Mouse (Mus musculus): Measurements from ENCODE around the gene Rps6ka1. TPM values are rescaled to one million over a fixed set of nuclear protein-coding genes. Genes with fewer than 3 reads are reported as not detected.
"Not testable (repeated sequence)": the region's sequence is repeated elsewhere in the genome, so short reads cannot be mapped to it uniquely, and the experiment has no call there.

The Rps6ka1 gene
- polyA plus RNA-seq, 1 experiment from 2014 or later = 38.5 TPM

DNA sequence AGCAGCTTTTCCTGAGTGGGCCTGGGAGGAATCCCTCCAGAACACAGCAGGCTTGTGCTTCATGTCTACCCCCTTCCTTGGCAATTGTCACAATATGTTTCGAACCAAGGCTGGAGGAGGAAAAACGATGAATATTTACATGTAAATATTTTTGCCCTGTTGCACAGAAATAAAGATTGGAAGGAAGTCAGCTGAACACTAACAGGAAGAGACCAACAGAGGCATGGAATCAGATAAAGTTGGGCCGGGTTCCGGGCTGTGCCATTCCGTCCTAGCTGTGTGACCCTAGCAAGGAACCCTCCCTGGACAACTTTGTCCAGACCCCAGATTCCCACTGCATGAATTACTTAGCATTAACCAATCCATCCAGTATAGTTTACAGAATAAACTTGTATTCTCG lies 20.5 kb upstream of the Rps6ka1 start:
- WGBS = 90% methylated on average over 6 of the region's 6 CpGs
- no peak overlapping the region for H3K4me2 ChIP-seq (replicated peaks)
- no peak overlapping the region for H3K27ac ChIP-seq (replicated peaks)
- H3K27me3 ChIP-seq = no peaks in the 10 kb centered on the region
- no peaks in the 10 kb centered on the region for H3K9me3 ChIP-seq (replicated peaks)
- 0 out of 2 replicates have a peak, but pooled peaks cover 6% of the 10 kb centered on the region for H3K4me1 ChIP-seq
- H3K9ac ChIP-seq = no peak overlapping the region
- no peak overlapping the region for H3K4me3 ChIP-seq (replicated peaks)
- no peak for ATAC-seq (ENCODE audit: insufficient number of reproducible peaks, low FRiP score, low TSS enrichment, low read depth)
- no peaks in the 10 kb centered on the region for H3K36me3 ChIP-seq

DNA sequence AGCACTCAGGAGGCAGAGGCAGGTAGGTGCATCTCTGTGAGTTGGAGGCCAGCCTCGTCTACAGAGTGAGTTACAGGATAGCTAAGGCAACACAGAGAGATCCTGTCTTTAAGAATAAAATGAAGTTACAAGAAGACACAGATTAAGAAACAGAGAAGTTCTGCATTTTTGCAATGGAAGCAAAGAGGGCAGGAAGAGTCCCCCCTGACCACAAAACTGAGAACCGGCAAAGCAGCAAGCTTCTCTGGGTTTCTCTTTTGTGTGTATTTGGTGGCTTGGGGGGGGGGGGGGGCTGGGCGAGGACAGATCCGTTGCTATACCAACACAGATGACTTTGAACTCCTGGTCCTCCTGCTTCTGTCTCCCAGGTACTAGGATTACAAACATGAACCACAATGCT lies 19.5 kb upstream of the Rps6ka1 start:
- no peak overlapping the region for H3K27ac ChIP-seq (replicated peaks)
- ATAC-seq (ENCODE audit: insufficient number of reproducible peaks, low FRiP score, low TSS enrichment, low read depth) = no peak
- 47% methylated on average over 4 of the region's 4 CpGs for WGBS

DNA sequence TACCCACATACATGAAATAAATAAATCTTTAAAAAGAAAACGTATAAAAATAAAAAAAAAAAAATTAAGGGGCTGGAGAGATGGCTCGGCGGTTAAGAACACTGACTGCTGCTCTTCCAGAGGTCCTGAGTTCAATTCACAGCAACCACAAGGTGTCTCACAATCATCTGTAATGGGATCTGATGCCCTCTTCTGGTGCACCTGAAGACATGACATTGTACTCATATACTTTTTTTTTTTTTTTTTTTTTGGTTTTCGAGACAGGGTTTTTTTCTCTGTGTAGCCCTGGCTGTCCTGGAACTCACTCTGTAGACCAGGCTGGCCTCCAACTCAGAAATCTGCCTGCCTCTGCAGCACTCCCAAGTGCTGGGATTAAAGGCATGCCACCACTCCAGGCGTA lies 18.7 kb upstream of the Rps6ka1 start:
- not testable (repeated sequence) for H3K9ac ChIP-seq; H3K27me3 ChIP-seq; ATAC-seq (ENCODE audit: insufficient number of reproducible peaks, low FRiP score, low TSS enrichment, low read depth); H3K9me3 ChIP-seq (replicated peaks); H3K4me1 ChIP-seq; H3K27ac ChIP-seq (replicated peaks); H3K36me3 ChIP-seq; H3K4me3 ChIP-seq (replicated peaks); H3K4me2 ChIP-seq (replicated peaks)
- WGBS = 91% methylated on average over 5 of the region's 5 CpGs

More for the DNA sequence above, 19.5 kb upstream of the Rps6ka1 start:
- Histone ChIP-seq H3K9ac (no peak overlapping the region), H3K4me2 (replicated peaks) (no peak overlapping the region), H3K9me3 (replicated peaks) (no peaks in the 10 kb centered on the region), H3K4me3 (replicated peaks) (no peak overlapping the region), H3K27me3 (no peaks in the 10 kb centered on the region), H3K4me1 (0 out of 2 replicates have a peak, but pooled peaks cover 6% of the 10 kb centered on the region), H3K36me3 (no peaks in the 10 kb centered on the region)

DNA sequence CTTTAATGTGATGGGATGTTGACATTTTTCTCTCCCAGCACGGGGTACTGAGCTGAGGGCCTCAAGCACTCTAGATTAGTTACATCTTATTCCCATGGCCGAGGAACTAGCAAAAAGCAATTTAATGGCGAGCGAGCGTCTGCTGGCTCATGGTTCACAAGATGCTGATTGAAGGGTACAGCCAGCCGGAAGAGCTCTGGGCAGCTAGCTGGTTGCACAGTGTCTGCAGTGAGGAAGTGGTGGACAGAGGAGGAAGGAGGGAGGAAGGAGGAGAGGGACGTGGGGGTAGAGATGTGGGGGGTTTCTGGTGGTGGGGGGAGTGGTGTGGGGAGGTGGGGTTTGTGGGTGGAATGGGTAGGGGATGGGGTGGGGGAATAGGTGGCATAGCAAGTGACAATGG lies 17.6 kb upstream of the Rps6ka1 start:
- no peak overlapping the region for H3K4me3 ChIP-seq (replicated peaks)
- H3K9me3 ChIP-seq (replicated peaks) = no peaks in the 10 kb centered on the region
- WGBS = 66% methylated on average over 7 of the region's 7 CpGs
- no peaks in the 10 kb centered on the region for H3K27me3 ChIP-seq
- ATAC-seq (ENCODE audit: insufficient number of reproducible peaks, low FRiP score, low TSS enrichment, low read depth) = no peak
- no peaks in the 10 kb centered on the region for H3K36me3 ChIP-seq
- H3K27ac ChIP-seq (replicated peaks) = no peak overlapping the region
- H3K4me1 ChIP-seq = 0 out of 2 replicates have a peak, but pooled peaks cover 4% of the 10 kb centered on the region
- no peak overlapping the region for H3K4me2 ChIP-seq (replicated peaks)
- H3K9ac ChIP-seq = no peak overlapping the region

DNA sequence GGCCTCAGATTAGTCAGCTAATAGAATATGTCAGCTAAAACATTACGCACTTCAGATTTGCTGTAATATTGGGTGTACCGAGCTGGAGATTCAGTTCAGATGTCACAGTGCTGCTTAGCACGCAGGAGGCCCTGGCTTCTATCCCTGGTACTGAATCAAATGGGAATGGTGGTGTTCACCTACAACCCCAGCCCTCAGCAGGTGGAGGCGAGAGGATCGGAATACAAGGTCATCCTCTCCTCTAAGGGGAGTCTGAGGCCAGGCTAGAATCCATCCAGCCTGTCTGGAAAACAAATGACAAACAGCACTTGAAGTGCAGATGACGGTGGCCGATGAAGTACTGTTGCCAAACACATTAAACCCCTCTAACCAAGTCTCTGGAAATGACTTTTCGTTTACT lies 16.7 kb upstream of the Rps6ka1 start:
- ATAC-seq (ENCODE audit: insufficient number of reproducible peaks, low FRiP score, low TSS enrichment, low read depth) = no peak
- no peak overlapping the region for H3K9ac ChIP-seq

DNA sequence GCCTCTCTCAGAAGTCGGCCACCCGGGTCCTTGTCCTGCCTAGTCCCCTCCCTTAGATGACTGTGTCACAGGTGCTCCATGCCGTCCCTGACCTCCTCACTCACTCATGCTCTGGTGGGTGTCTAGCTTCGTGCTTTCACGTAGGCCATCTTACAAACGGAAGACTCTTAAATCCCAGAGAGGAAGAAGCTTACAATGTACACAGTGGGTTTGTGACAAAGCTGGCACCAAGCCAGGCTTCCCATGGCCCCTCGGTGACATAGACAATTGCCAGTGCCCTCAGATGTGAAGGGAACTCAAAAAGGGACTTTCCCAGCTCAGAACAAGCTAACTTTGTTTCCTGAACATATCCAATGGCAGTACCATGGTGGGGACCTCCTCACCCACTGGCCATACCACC lies 15.8 kb upstream of the Rps6ka1 start:
- H3K9me3 ChIP-seq (replicated peaks) = no peaks in the 10 kb centered on the region
- H3K4me1 ChIP-seq = peaks cover 5% of the 10 kb centered on the region
- 82% methylated on average over 7 of the region's 7 CpGs for WGBS
- H3K27ac ChIP-seq (replicated peaks) = no peak overlapping the region
- H3K27me3 ChIP-seq = no peaks in the 10 kb centered on the region
- H3K9ac ChIP-seq = no peak overlapping the region
- H3K4me2 ChIP-seq (replicated peaks) = no peak overlapping the region
- H3K36me3 ChIP-seq = no peaks in the 10 kb centered on the region
- ATAC-seq (ENCODE audit: insufficient number of reproducible peaks, low FRiP score, low TSS enrichment, low read depth) = no peak
- H3K4me3 ChIP-seq (replicated peaks) = no peak overlapping the region

More for the DNA sequence above, 16.7 kb upstream of the Rps6ka1 start:
- no peaks in the 10 kb centered on the region for H3K9me3 ChIP-seq (replicated peaks)
- no peak overlapping the region for H3K27ac ChIP-seq (replicated peaks)
- no peak overlapping the region for H3K4me2 ChIP-seq (replicated peaks)
- WGBS = 77% methylated on average over 8 of the region's 8 CpGs
- H3K36me3 ChIP-seq = no peaks in the 10 kb centered on the region
- H3K27me3 ChIP-seq = no peaks in the 10 kb centered on the region
- no peak overlapping the region for H3K4me3 ChIP-seq (replicated peaks)
- no peaks in the 10 kb centered on the region for H3K4me1 ChIP-seq

DNA sequence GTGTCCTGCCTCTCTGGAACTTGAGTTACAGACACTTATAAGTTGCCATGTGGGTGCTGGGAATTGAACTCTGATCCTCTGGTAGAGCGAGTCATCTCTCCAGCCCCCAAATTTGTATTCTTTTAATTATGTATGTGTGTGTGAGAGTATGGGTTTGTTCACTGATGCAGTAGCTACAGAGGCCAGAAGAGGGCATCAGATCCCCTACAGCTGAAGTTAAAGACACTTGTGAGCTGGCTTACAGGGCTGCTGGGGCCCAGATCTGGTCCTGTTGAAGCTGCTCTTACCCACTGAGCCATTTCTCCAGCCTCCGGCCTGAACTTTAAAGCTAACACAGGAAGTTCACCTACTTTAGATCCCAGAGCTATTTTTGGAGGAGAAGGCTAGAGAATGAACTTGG lies 14.9 kb upstream of the Rps6ka1 start:
- H3K9me3 ChIP-seq (replicated peaks) = no peaks in the 10 kb centered on the region
- H3K9ac ChIP-seq = no peak overlapping the region
- no peaks in the 10 kb centered on the region for H3K27me3 ChIP-seq
- H3K4me2 ChIP-seq (replicated peaks) = no peak overlapping the region
- no peaks in the 10 kb centered on the region for H3K36me3 ChIP-seq
- 89% methylated on average over 2 of the region's 2 CpGs for WGBS
- peaks cover 10% of the 10 kb centered on the region for H3K4me1 ChIP-seq
- no peak overlapping the region for H3K4me3 ChIP-seq (replicated peaks)
- H3K27ac ChIP-seq (replicated peaks) = no peak overlapping the region
- ATAC-seq (ENCODE audit: insufficient number of reproducible peaks, low FRiP score, low TSS enrichment, low read depth) = no peak

DNA sequence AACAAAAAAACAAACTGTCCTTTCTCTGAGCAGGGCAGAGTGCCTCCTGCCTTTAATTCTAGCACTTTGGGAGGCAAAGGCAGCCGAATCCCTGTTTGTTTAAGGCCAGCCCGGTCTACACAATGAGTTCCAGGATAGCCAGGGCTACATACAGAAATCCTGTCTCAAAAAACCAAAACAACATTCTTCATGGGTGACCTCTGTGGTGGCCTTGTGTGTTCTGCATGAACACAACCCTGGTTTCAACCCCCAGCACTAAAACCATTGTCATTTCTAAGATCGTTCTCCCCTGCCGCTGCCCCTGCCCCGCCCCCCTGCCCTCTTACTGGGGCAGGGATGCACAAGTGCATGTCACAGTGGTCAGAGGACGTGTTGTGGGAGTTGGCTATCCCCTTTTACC lies 13.3 kb upstream of the Rps6ka1 start:
- Histone ChIP-seq H3K36me3 (no peaks in the 10 kb centered on the region), H3K9ac (no peak overlapping the region), H3K27me3 (no peaks in the 10 kb centered on the region), H3K4me2 (replicated peaks) (no peak overlapping the region), H3K9me3 (replicated peaks) (no peaks in the 10 kb centered on the region), H3K27ac (replicated peaks) (no peak overlapping the region), H3K4me1 (peaks cover 10% of the 10 kb centered on the region), H3K4me3 (replicated peaks) (no peak overlapping the region)
- ATAC-seq (ENCODE audit: insufficient number of reproducible peaks, low FRiP score, low TSS enrichment, low read depth) = no peak
- 78% methylated on average over 6 of the region's 6 CpGs for WGBS

DNA sequence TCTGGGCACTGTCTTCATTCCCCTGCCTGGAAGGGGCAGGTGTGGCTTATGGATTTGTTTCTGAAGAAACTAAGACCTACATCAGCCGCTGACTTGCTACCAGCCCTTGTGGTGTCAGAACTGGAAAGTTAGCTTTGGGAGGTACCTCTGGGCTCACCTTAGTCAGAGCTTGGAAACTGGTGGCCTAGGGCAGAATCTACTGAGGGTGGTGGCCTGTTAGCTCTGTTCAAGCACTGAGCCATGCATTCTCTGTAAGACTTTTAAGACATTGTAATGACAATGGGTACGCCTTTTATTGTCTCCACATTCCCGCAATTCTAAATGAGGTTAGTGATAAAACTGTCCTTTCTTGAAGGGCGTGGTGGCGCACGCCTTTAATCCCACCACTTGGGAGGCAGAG lies 12.8 kb upstream of the Rps6ka1 start:
- H3K36me3 ChIP-seq = no peaks in the 10 kb centered on the region
- H3K27ac ChIP-seq (replicated peaks) = no peak overlapping the region
- H3K27me3 ChIP-seq = no peaks in the 10 kb centered on the region
- no peaks in the 10 kb centered on the region for H3K9me3 ChIP-seq (replicated peaks)
- no peak overlapping the region for H3K4me3 ChIP-seq (replicated peaks)
- ATAC-seq (ENCODE audit: insufficient number of reproducible peaks, low FRiP score, low TSS enrichment, low read depth) = no peak
- no peak overlapping the region for H3K9ac ChIP-seq
- H3K4me1 ChIP-seq = peaks cover 10% of the 10 kb centered on the region
- H3K4me2 ChIP-seq (replicated peaks) = no peak overlapping the region
- WGBS = 90% methylated on average over 6 of the region's 6 CpGs

DNA sequence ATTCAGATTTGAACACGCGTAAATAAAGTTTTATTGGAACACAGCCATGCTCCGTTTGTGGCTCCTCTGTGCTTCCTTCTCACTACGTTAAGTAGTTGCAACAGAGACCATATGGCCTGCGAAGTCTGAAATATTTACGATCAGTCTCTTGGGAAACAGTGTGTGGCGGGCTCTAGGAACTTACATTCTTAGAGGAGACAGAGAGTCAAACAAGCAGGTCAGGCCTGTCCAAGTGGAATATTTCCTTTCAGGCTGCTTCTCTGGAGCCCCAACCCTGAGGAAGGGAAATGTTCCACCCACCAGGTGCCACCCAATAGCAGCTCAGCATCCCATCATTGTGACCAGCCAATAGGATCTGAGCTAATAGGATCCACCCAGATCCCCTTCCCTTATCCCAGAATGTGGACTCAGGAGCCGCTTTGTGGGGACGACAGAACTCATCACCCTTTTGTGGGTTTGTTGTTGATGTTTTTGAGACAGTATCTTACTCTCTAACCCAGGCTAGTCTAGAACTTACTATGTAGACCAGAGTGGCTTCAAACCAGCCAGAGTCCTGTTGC lies 11.7 kb upstream of the Rps6ka1 start:
- no peak overlapping the region for H3K4me2 ChIP-seq (replicated peaks)
- no peaks in the 10 kb centered on the region for H3K9me3 ChIP-seq (replicated peaks)
- no peaks in the 10 kb centered on the region for H3K36me3 ChIP-seq
- no peaks in the 10 kb centered on the region for H3K27me3 ChIP-seq
- peaks cover 10% of the 10 kb centered on the region for H3K4me1 ChIP-seq
- H3K9ac ChIP-seq = no peak overlapping the region
- H3K4me3 ChIP-seq (replicated peaks) = no peak overlapping the region
- 59% methylated on average over 9 of the region's 9 CpGs for WGBS
- ATAC-seq (ENCODE audit: insufficient number of reproducible peaks, low FRiP score, low TSS enrichment, low read depth) = no peak
- H3K27ac ChIP-seq (replicated peaks) = no peak overlapping the region

DNA sequence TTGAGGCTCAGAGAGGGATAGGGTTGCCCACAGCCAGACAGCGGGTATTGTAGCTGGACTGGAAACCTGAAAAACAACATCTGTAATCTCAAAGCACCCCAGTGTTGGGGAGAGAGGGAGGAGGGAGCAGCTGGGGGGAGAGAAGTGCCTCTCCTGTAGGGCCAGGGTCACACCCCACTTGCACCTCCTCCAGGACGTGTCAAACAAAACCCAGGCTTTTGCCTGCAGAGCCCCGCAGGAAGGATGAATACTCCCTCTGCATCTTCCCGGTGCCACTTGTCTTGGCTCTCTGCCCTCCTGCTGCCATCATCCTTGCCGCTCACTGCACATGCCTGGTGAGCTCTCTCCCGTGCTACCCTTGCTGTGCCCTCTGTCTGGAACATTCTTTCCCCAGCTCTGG lies 10.6 kb upstream of the Rps6ka1 start:
- Histone ChIP-seq H3K4me1 (peaks cover 10% of the 10 kb centered on the region), H3K36me3 (no peaks in the 10 kb centered on the region), H3K4me3 (replicated peaks) (no peak overlapping the region), H3K9me3 (replicated peaks) (no peaks in the 10 kb centered on the region), H3K4me2 (replicated peaks) (0 out of 2 replicates have a peak overlapping the region, but pooled peaks have one; percentile 8), H3K9ac (no peak overlapping the region), H3K27me3 (no peaks in the 10 kb centered on the region), H3K27ac (replicated peaks) (no peak overlapping the region)
- ATAC-seq (ENCODE audit: insufficient number of reproducible peaks, low FRiP score, low TSS enrichment, low read depth) = no peak
- WGBS = 14% methylated on average over 6 of the region's 6 CpGs

DNA sequence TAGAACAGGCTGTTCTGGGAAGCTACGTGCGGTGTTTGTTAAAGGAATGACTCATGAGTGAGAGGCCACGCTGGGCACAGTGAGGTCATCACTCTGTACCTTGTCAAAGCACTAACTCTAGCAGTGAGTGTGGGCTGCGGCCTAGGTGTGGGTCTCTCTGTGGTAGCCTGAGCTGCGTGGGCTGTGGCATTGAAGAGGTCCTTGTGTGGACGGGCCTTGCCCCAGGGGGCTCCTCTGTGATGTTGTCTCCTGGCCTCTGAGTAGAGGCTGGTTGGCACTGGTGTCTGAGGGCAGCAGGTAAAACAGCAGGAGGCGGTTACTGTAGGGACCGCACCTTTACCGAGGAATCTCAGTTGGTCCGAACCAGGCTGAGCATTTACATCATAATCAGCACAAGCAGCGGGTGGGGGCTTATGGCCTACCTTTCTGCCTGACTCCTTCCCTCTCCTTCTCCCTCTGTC lies 9.9 kb upstream of the Rps6ka1 start:
- no peak overlapping the region for H3K4me3 ChIP-seq (replicated peaks)
- H3K9me3 ChIP-seq (replicated peaks) = no peaks in the 10 kb centered on the region
- no peaks in the 10 kb centered on the region for H3K36me3 ChIP-seq
- peaks cover 10% of the 10 kb centered on the region for H3K4me1 ChIP-seq
- H3K27ac ChIP-seq (replicated peaks) = no peak overlapping the region
- no peak overlapping the region for H3K9ac ChIP-seq
- 62% methylated on average over 11 of the region's 11 CpGs for WGBS
- no peaks in the 10 kb centered on the region for H3K27me3 ChIP-seq
- no peak for ATAC-seq (ENCODE audit: insufficient number of reproducible peaks, low FRiP score, low TSS enrichment, low read depth)
- H3K4me2 ChIP-seq (replicated peaks) = no peak overlapping the region

Measured in embryonic facial prominence, embryonic 15.5 days (tissue).